Mouse (Mus musculus): ENCODE measurements around the gene Tecrl.

The Tecrl gene

DNA sequence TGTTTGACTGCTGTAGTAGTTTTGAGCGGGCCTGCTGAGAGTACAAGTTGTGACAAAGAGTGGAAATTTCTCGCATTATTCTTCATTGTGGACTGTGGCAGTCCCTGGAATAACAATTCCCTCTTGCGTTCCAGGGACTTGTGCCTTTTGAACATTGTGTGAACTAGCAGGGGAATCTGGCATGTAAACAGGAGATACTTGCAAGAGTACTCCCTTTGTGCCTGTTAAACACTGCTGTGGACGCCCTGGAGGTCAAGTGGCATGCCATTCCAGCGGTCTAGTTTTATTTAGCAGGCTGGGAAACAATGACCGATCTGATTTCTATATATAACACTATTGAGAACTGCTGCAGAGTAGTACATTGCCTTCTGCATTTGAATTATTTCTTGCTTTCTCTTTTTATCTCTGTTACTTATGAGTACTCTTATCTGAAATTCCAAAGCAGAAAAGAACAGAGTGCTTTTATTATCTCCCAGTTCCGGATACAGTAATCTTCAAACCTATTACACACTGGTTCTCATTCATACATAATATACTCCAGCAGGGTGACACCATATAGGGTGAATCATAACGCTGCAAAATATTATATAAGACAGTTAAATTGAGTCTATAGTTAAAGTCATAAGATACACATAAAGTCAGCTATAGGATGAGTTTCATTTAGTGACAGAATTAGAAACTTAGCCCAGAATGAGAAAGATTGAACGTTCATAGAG is at the start of gene Tecrl:
Gene Tecrl, minus strand, starts transcription at position 350 of the 716 bp plus-strand sequence.
- DNase-seq (ENCODE audit: low spot score in 2 of 2) = no peak

DNA sequence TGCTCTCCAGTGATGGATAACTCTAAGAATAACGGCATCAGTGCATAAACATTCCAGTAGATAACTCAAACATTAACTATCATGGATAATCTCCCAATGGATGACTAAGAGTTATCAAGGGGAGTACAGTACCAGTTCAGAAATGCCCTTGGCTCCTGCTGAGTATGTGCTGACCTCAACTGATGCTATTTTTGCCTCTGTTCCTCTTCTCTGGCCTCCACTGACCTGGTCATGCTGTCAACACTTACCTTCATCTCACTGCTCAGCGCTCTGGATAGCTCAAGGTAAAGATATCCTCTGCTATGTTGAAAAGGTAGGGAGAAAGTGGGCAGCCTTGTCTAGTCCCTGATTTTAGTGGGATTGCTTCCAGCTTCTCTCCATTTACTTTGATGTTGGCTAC is 30.0 kb upstream of the Tecrl start:
- no peak for DNase-seq (ENCODE audit: low spot score in 2 of 2)

DNA sequence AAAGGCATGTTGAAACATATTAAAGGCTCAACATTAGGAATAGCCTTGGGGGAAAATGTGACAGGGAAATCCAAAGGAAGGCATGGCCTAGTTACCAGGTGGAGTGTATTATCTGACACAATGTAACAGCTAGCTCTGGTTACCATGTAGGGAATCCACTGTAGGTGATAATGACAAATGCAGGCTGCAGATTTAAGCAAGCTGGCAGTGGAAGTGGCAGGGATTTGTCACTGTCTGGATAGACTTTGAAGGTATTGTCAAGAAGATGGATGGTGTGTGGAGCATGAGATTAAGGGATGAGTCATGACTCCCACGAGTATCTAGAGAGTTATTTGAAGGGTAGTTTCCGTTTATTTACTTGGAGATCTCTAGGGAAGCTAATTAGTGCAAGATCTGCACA is 3.4 kb downstream of the Tecrl start:
- no peak for DNase-seq (ENCODE audit: low spot score in 2 of 2)

DNA sequence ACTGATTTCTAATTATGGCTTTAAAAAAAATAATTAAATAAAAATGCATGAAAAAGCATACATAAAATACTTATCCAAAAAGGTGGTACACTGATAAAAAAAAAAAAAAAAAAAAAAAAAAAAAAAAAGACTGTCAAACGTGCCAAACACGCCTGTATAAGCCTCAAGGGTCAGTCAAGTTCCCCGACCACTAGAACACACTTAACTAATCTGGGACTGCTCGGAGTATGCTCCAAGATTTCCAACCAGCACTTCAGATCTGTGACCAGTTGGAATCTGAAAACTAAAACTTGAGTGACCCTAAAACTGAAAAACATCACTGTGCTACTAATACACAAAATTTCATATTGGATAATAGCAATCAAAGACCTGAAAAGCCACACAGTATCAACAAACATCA is 15.9 kb downstream of the Tecrl start:
- no peak for DNase-seq (ENCODE audit: low spot score in 2 of 2)

DNA sequence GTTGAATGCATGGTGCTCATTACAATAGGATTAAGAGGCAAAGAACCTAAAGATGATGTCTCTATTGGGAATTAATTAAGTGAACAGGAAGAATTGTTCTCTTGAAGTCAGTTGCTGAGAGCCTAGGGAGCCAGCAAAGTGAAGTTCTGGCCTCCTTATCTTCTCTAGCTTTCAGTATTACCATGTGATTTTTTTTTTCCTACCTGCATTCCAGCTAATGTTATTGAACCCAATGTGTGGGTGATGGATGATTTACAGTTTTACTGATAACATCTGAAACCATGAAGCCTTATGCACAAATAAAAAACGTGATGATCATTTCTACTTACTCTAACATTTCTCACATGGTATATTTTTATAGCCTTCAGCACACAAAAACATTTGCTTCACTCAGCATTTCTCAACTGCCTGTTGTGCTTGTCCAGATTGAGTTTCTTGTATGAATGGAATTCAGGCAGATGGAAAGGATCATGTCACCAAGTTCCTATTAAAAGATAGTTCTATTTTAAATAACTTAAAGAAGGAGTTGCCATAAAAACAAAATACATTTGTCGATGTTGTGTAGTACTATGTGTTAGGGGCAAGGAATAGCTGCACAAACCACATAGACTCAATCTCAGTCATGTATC is 87.7 kb downstream of the Tecrl start:
- DNase-seq (ENCODE audit: low spot score in 2 of 2) = no peak

DNA sequence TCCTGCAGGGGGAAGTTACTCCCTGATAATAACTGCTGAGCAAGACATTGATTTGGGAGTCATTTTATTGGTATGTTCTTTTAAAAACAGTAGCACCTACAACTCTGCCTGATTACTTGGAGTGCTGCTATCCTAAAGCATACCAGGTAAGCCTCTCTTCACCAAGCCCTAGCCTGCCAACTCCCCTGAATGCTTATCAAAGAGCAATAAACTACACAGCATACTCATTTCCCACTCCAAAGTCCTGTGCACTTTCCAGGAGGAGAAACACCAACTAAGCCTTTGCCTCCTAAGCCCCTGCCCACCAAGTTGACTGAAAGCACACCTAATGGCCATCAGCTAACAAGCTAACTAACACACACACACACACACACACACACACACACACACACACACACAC is 94.9 kb downstream of the Tecrl start:
- no peak for DNase-seq (ENCODE audit: low spot score in 2 of 2)

DNA sequence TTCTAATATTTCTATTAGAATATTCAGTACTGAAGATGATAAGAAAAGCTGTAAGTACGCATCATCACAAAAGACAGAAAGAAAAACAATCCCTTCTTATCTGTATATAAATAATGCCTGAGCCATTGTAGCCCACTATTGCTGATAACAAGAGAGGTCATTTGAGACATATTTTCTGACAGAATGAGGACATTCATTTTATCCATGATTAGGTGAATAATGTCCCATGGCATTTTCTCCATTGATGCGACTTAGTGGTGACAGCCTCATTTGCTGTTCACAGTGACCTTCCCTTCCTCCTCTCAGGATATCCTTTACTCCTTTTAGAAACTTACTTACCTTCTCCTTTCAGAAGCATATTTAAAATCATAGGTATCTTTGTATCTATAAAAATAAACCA is 100.9 kb downstream of the Tecrl start:
- DNase-seq (ENCODE audit: low spot score in 2 of 2) = no peak

DNA sequence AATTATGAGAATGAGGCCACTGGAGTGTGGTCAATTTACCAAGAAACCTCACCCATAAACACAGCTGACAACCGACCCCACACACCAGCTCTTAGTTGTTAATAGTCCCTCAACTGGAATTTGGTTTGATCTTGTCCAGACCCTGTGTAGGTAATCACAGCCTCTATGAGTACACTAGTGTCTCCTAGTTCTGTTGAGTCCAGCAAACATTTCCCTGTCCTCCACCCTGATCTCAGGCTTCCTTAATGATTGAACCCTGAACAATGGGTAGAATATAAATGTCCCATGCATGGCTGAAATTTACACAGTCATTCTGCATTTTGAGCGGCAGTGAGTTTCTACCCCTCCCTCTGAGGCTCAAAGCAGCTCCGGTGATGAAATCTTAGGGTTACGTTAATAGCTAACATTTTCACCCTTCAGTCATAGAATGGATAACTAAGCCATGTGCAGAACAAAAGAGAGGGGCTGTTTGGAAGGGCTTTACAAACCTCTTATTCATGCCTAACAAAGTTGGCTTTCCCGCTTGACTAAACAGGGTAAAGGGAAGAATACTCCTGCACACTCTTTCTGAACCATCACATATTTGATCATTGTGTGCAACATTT is 116.0 kb downstream of the Tecrl start:
- DNase-seq (ENCODE audit: low spot score in 2 of 2) = no peak

Data from urinary bladder, postnatal 36 days (tissue).